Comparison of ENCODE assay signal across 20 mouse cellular contexts in genomic region chr1:119522726-119523125, GRCm38 (mm10). TPM values are rescaled to one million over a fixed set of nuclear protein-coding genes. Genes with fewer than 3 reads are reported as not detected.
DNase-seq lines count a peak whose midpoint lies in the region; ATAC-seq and TF ChIP-seq lines count a peak whose summit lies in the region.
"Had no signal": no experiment of that assay in that cellular context is flagged by ENCODE, and none has a peak within 500 bp of the region (broad histone marks: within the 10 kb centered on the region; RNA-seq: fewer than 3 reads in every experiment).

No protein-coding gene starts in this region.

- H3K36me3 ChIP-seq in kidney, adult 2 months (ENCODE audit: control insufficient read depth, insufficient read depth, low read length): no peaks in the 10 kb centered on the region
- H3K36me3 ChIP-seq in hindbrain, postnatal 0 days (ENCODE audit: insufficient read depth, low read length): no peaks in the 10 kb centered on the region; the same call in 1 of the 2 replicates

- H3K4me3 ChIP-seq in kidney, adult 2 months (ENCODE audit: insufficient read depth, low read depth, low read length): no peak overlapping the region
- no peak overlapping the region for H3K4me3 ChIP-seq in hindbrain, postnatal 0 days (ENCODE audit: low read length)
- H3K4me3 ChIP-seq: embryonic facial prominence, embryonic 13.5 days; heart, embryonic 10.5 days; liver, embryonic 13.5 days had no signal

- no peak overlapping the region for H3K4me2 ChIP-seq in hindbrain, postnatal 0 days (ENCODE audit: low read depth, low read length)
- H3K4me2 ChIP-seq: embryonic facial prominence, embryonic 13.5 days; liver, embryonic 13.5 days had no signal

- no peaks in the 10 kb centered on the region for H3K27me3 ChIP-seq in kidney, adult 2 months (replicated peaks; ENCODE audit: control insufficient read depth, insufficient read depth, low read length)
- no peaks in the 10 kb centered on the region for H3K27me3 ChIP-seq in hindbrain, postnatal 0 days (ENCODE audit: insufficient read depth, low read length)
- H3K27me3 ChIP-seq: embryonic facial prominence, embryonic 13.5 days; liver, embryonic 13.5 days; Patski had no signal

- no peak for ATAC-seq in hindbrain, postnatal 0 days
- ATAC-seq: forebrain, embryonic 16.5 days; inflammation-experienced regulatory T-cells, adult 6 months; Patski had no signal

- TF ChIP-seq POLR2A in kidney, adult 2 months (IDR thresholded peaks at IDR 0.05; ENCODE audit: low read depth, low read length): no peak

- no peaks in the 10 kb centered on the region for H3K9me3 ChIP-seq in hindbrain, postnatal 0 days (ENCODE audit: low read length)
- H3K9me3 ChIP-seq: heart, embryonic 10.5 days; liver, embryonic 13.5 days had no signal

- peaks cover 47% of the 10 kb centered on the region for H3K4me1 ChIP-seq in kidney, adult 2 months (ENCODE audit: control insufficient read depth, insufficient read depth, low read length)
- peaks cover 19% of the 10 kb centered on the region for H3K4me1 ChIP-seq in hindbrain, postnatal 0 days (ENCODE audit: insufficient read depth, low read length)

- peak; percentile 46 for DNase-seq in lung, postnatal 36 days
- DNase-seq in lung, postnatal 25 days (ENCODE audit: low spot score): no peak
- DNase-seq in kidney, adult 2 months: peak; percentile 91
- peak; percentile 76 for DNase-seq in kidney, postnatal 14 days
- peak; percentile 82 for DNase-seq in yolk sac, embryonic 10.5 days (ENCODE audit: low spot score)
- DNase-seq in right cerebral cortex, adult 18-20 months: no peak
- DNase-seq in hindbrain, postnatal 0 days (ENCODE audit: low spot score): no peak
- DNase-seq: adrenal gland, postnatal 14 days; cerebellum, adult 11 months; cerebellum, postnatal 14 days; left cerebral cortex, postnatal 4 days; liver, embryonic 13.5 days; lung, postnatal 14 days; spleen, adult 18-20 months; thymus, postnatal 36 days had no signal

- H3K27ac ChIP-seq in kidney, adult 2 months (ENCODE audit: insufficient read depth, low read depth, low read length): peak overlapping the region; percentile 79
- H3K27ac ChIP-seq in hindbrain, postnatal 0 days: no peak overlapping the region
- H3K27ac ChIP-seq: embryonic facial prominence, embryonic 13.5 days; heart, embryonic 10.5 days; liver, embryonic 13.5 days had no signal

- no peak for TF ChIP-seq CTCF in kidney, adult 2 months (conservative IDR thresholded peaks at IDR 0.05; ENCODE audit: insufficient read depth, insufficient read length, low read depth, low read length)
- TF ChIP-seq CTCF in hindbrain, postnatal 0 days (IDR thresholded peaks at IDR 0.05; ENCODE audit: low read depth): no peak

- 61% methylated on average over 4 of the region's 4 CpGs for WGBS in kidney, adult 2 months
- WGBS in hindbrain, postnatal 0 days: 91% methylated on average over 4 of the region's 4 CpGs

- H3K9ac ChIP-seq in hindbrain, postnatal 0 days (replicated peaks; ENCODE audit: low read length): no peak overlapping the region
- H3K9ac ChIP-seq: embryonic facial prominence, embryonic 13.5 days; liver, embryonic 13.5 days had no signal

RNA-seq across cellular contexts. Expression of gene Tmem185b, which starts 3.2 kb away (rescaled TPM):
- polyA plus RNA-seq in kidney, adult 2 months (2012; rRNA removed): 27.1 and 37.2 TPM in 2 replicates
- 23.0 and 24.2 TPM in 2 replicates for total RNA-seq in hindbrain, postnatal 0 days (2014; rRNA removed)
- polyA plus RNA-seq in hindbrain, postnatal 0 days (2015; fragmentation: Nextera tagmentation; extraction: Ambion mirVana): 10.3 and 12.9 TPM in 2 replicates

RNA-seq across cellular contexts. Expression of gene Ralb, which starts 18.1 kb away (rescaled TPM):
- polyA plus RNA-seq in kidney, adult 2 months (2012; rRNA removed): 49.8 and 54.6 TPM in 2 replicates
- 42.9 and 43.5 TPM in 2 replicates for total RNA-seq in hindbrain, postnatal 0 days (2014; rRNA removed)
- polyA plus RNA-seq in hindbrain, postnatal 0 days (2015; fragmentation: Nextera tagmentation; extraction: Ambion mirVana): 61.0 and 62.1 TPM in 2 replicates

Comparison
In these comparisons a context has a peak if more than half of its experiments do, and no peak if none do; other contexts are left out.
1. DNase-seq: peak in lung, postnatal 36 days (single experiment), kidney, adult 2 months (single experiment), kidney, postnatal 14 days (single experiment) and yolk sac, embryonic 10.5 days (single experiment); none in lung, postnatal 25 days (single experiment), right cerebral cortex, adult 18-20 months (single experiment) and hindbrain, postnatal 0 days (single experiment).